Mouse (Mus musculus) liver, embryonic 16.5 days (tissue): Measurements from ENCODE around the gene Heatr6. TPM values are rescaled to one million over a fixed set of nuclear protein-coding genes. Genes with fewer than 3 reads are reported as not detected.

Experiments used
- ATAC-seq: fragments of 200-750 bp; cut with Nextera tagmentation; 2 replicates; pipeline ENCODE4 v1.8.0; 2017; ENCODE audit warnings: low read depth, mild to moderate bottlenecking, moderate number of reproducible peaks, moderate library complexity
- H3K27ac ChIP-seq: fragments of 300-500 bp; sonication (generic); 2 replicates; pipeline ENCODE4 v1.5.1; 2014; ENCODE audit warnings: mild to moderate bottlenecking, low read length
- H3K27me3 ChIP-seq: fragments of 300-500 bp; sonication (generic); 2 replicates; pipeline ENCODE4 v1.6.1; 2014; ENCODE audit warnings: low read depth, low read length, mixed read lengths; ENCODE audit not compliant: control insufficient read depth, insufficient read depth
- H3K36me3 ChIP-seq: fragments of 300-500 bp; sonication (generic); 2 replicates; pipeline ENCODE4 v1.6.1; 2014; ENCODE audit warnings: mild to moderate bottlenecking; ENCODE audit not compliant: control insufficient read depth, insufficient read depth
- H3K4me1 ChIP-seq: fragments of 300-500 bp; sonication (generic); 2 replicates; pipeline ENCODE4 v1.6.1; 2014; ENCODE audit warnings: low read depth, low read length, mixed read lengths; ENCODE audit not compliant: control insufficient read depth
- H3K4me2 ChIP-seq: fragments of 300-500 bp; sonication (generic); 2 replicates; pipeline ENCODE4 v1.6.1; 2014; ENCODE audit warnings: low read depth, low read length, mixed read lengths
- H3K4me3 ChIP-seq: fragments of 300-500 bp; sonication (generic); 2 replicates; pipeline ENCODE4 v1.5.1; 2014; ENCODE audit warnings: low read depth, mild to moderate bottlenecking, low read length
- H3K9ac ChIP-seq: fragments of 300-500 bp; sonication (generic); 2 replicates; pipeline ENCODE4 v1.6.1; 2014; ENCODE audit warnings: low read depth, low read length
- H3K9me3 ChIP-seq: fragments of 300-500 bp; sonication (generic); replicated peaks from 2 replicates; pipeline ENCODE4 v1.6.1; 2016; ENCODE audit warnings: low read length; ENCODE audit not compliant: control insufficient read depth
- WGBS: fragments of 180-500 bp; shearing (Covaris S2); extraction: QIAGEN DNeasy Blood & Tissue Kit; methylation state at CpG from one replicate; pipeline ENCODE4 v1.1.7; 2014; ENCODE audit not compliant: insufficient replicate concordance; 5-methylcytosine and 5-hydroxymethylcytosine counted together
- polyA plus RNA-seq: library from polyadenylated mRNA; unstranded; fragments of >200 nt; fragmentation: Nextera tagmentation; extraction: Ambion mirVana; gene quantifications from 2 replicates; pipeline ENCODE4 v1.2.1, GENCODE M21; 2015

The Heatr6 gene
- polyA plus RNA-seq, 1 experiment from 2014 or later = 7.2 TPM

DNA sequence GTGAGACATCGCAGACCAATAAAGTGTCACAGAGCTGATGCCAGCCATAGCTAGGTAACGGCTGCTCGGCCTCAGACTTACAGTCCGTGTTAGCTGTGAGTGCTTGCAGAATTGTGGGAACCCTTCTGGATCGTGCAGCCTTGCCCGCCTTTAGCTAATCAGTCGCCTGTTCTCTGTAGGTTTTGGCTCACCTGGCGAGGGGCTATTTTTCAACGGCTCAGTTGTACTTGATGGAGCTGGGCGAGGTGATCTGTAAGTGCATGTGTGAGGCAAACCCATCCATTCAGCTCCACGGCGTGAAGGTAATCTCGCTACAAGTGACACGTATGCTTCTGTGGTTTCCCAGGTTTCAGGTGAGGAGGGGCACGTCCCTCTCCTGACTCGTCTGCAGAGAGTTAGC lies 20.2 kb downstream of the Heatr6 start:
- ATAC-seq = no peak

DNA sequence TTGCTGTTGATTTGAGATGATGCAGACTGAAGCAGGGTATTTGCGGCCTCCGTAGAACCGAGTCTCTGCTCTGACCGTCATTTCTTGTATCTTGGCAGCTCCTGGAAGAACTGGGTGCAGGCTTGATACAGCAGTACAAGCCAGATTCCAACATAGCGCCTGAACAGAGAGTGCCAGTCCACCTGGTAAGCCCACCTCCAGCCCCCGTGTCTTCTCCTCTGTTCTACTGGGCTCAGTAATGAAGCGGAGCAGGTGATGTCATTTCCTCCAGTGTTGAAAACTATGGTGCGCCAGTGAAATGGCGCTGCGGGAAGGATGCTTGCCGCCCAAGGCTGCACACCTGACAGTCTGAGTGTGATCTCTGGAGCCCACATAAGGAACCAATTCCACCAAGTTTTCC lies 20.8 kb downstream of the Heatr6 start:
- no peak for ATAC-seq
- Histone ChIP-seq H3K36me3 (peaks cover 11% of the 10 kb centered on the region; the same call in 1 of the 2 replicates), H3K27ac (no peak overlapping the region), H3K4me1 (no peaks in the 10 kb centered on the region), H3K27me3 (no peaks in the 10 kb centered on the region), H3K9me3 (no peaks in the 10 kb centered on the region), H3K9ac (no peak overlapping the region), H3K4me3 (no peak overlapping the region), H3K4me2 (no peak overlapping the region)
- WGBS = 86% methylated on average over 11 of the region's 11 CpGs

More for the DNA sequence above, 20.2 kb downstream of the Heatr6 start:
- no peak overlapping the region for H3K4me2 ChIP-seq
- no peaks in the 10 kb centered on the region for H3K4me1 ChIP-seq
- H3K9ac ChIP-seq = no peak overlapping the region
- no peaks in the 10 kb centered on the region for H3K27me3 ChIP-seq
- no peaks in the 10 kb centered on the region for H3K9me3 ChIP-seq
- peaks cover 11% of the 10 kb centered on the region for H3K36me3 ChIP-seq
- WGBS = 80% methylated on average over 16 of the region's 16 CpGs
- no peak overlapping the region for H3K27ac ChIP-seq
- no peak overlapping the region for H3K4me3 ChIP-seq

DNA sequence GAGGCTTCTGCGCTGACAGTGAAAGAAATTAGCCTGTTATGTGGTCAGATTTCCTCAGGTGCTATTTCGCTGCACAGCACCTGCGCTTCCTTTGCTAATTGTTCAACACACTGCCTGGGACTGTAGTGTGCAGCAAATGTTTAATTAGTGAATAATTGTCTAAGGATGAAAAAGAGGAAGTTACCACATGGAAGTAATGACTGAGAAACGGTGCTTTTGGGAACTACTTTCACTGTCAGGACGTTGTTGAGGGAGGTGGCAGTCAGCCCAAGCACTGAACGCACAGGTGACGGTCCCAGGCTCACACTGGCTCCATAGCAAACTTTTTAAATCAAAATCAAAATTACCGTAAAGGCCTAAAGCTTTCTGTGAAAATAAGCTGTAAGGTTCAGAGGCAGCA lies 23.3 kb downstream of the Heatr6 start:
- Histone ChIP-seq H3K27me3 (no peaks in the 10 kb centered on the region), H3K4me1 (no peaks in the 10 kb centered on the region), H3K36me3 (peaks cover 29% of the 10 kb centered on the region), H3K4me2 (no peak overlapping the region), H3K9me3 (no peaks in the 10 kb centered on the region), H3K9ac (no peak overlapping the region), H3K4me3 (no peak overlapping the region), H3K27ac (no peak overlapping the region)
- no peak for ATAC-seq
- 67% methylated on average over 8 of the region's 8 CpGs for WGBS

DNA sequence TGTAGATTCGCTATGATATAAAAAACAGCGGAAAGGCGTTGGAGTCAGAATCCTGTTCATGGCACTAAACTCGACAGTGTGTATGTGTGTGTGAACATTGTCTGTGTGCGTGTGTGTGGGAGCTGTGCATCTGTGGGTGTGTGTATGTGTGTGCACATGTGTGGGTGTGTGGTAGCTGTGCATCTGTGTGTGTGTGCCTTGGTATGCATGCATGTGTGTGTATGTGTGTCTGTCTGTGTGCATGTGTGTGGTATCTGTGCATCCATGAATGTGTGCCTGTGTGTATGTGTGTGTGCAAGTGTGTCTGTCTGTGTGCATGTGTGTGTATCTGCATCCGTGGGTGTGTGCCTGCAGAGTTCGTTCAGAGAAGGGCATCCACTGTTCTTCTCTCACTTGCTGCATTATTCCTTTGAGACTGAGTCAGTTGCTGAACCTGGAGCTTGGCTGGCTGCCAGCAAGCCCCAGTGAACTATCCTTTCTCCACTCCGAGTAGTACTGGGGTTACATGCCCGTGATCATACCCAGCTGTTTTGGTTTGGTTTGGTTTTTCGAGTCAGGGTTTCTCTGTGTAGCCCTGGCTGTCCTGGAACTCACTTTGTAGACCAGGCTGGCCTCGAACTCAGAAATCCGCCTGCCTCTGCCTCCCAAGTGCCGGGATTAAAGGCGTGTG lies 30.6 kb downstream of the Heatr6 start:
- H3K27me3 ChIP-seq = no peaks in the 10 kb centered on the region
- no peak overlapping the region for H3K27ac ChIP-seq
- no peak overlapping the region for H3K4me2 ChIP-seq
- peaks cover 21% of the 10 kb centered on the region for H3K36me3 ChIP-seq
- H3K9ac ChIP-seq = no peak overlapping the region
- no peak overlapping the region for H3K4me3 ChIP-seq
- H3K4me1 ChIP-seq = no peaks in the 10 kb centered on the region; the same call in 1 of the 2 replicates
- WGBS = 76% methylated on average over 14 of the region's 14 CpGs
- no peaks in the 10 kb centered on the region for H3K9me3 ChIP-seq
- ATAC-seq = no peak

DNA sequence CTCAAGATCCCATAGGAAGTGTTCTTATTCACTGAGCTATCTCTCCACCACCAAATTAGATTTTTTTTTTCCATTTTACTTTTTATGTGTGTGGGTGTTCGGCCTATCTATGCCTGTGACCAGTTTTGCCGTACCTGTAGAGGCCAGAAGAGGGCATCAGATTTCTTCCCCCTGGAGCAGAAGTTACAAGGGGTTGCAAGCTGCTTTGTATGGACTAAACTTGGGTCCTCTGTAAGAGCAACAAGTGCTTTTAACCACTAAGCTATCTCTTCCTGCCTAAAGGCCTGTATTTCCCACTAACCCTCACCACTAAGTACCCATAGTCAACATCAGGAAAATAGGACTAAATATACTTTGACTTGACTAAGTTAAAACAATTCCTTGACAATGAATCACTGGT lies 31.2 kb downstream of the Heatr6 start:
- H3K27ac ChIP-seq = no peak overlapping the region
- no peak overlapping the region for H3K4me2 ChIP-seq
- 65% methylated on average over 2 of the region's 2 CpGs for WGBS
- H3K27me3 ChIP-seq = no peaks in the 10 kb centered on the region
- no peak overlapping the region for H3K4me3 ChIP-seq
- H3K9me3 ChIP-seq = no peaks in the 10 kb centered on the region
- H3K36me3 ChIP-seq = peaks cover 15% of the 10 kb centered on the region
- H3K9ac ChIP-seq = no peak overlapping the region
- no peak for ATAC-seq
- no peaks in the 10 kb centered on the region; the same call in 1 of the 2 replicates for H3K4me1 ChIP-seq

DNA sequence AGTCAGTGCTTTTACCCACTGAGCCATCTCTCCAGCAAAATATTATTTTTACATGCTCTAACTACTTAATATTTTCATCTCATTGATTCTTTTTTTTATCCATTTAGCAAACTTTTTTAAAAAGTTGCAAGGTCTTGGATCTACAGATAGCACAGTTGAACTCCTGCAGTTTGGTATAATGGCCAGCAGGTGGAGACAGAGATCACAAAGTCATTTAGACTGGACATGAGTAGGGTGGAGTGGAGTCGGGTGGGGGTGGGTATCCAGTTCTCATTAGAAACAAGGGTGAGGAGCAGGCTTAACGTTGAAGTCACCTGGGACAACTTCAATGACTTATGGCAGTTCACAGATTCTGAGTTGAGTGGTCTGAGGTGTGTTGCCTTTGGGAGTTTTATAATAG lies 31.9 kb downstream of the Heatr6 start:
- 10% methylated on average over 2 of the region's 2 CpGs for WGBS
- H3K9ac ChIP-seq = no peak overlapping the region
- no peaks in the 10 kb centered on the region for H3K9me3 ChIP-seq
- peaks cover 8% of the 10 kb centered on the region for H3K36me3 ChIP-seq
- ATAC-seq = no peak
- H3K4me1 ChIP-seq = no peaks in the 10 kb centered on the region; the same call in 1 of the 2 replicates
- no peaks in the 10 kb centered on the region for H3K27me3 ChIP-seq
- no peak overlapping the region for H3K4me3 ChIP-seq
- no peak overlapping the region for H3K4me2 ChIP-seq
- no peak overlapping the region for H3K27ac ChIP-seq

DNA sequence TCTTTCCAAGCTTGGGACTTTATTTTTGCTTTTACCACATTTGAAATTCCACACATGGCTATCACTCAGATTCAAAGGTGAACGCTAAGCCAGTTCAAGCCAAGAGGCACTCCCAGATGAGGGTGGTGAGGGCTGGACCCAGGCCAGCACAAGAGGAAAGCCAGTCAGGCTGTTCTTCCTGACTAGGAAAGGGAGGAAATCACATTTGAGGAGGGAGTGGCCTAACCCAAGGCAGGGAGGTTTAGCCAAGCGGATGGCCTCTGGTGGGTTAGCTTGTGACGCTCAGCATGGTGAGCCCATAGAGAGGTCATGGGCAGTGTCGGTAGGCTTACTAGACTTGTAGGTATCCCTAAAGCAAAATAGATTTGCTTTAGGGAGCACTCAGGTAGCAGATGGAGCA lies 33.3 kb downstream of the Heatr6 start:
- Histone ChIP-seq H3K4me1 (no peaks in the 10 kb centered on the region; the same call in 1 of the 2 replicates), H3K4me2 (no peak overlapping the region), H3K27me3 (no peaks in the 10 kb centered on the region), H3K36me3 (no peaks in the 10 kb centered on the region), H3K9me3 (no peaks in the 10 kb centered on the region), H3K27ac (no peak overlapping the region), H3K4me3 (no peak overlapping the region), H3K9ac (no peak overlapping the region)
- WGBS = 73% methylated on average over 4 of the region's 4 CpGs
- no peak; the same call in 1 of the 2 replicates for ATAC-seq

DNA sequence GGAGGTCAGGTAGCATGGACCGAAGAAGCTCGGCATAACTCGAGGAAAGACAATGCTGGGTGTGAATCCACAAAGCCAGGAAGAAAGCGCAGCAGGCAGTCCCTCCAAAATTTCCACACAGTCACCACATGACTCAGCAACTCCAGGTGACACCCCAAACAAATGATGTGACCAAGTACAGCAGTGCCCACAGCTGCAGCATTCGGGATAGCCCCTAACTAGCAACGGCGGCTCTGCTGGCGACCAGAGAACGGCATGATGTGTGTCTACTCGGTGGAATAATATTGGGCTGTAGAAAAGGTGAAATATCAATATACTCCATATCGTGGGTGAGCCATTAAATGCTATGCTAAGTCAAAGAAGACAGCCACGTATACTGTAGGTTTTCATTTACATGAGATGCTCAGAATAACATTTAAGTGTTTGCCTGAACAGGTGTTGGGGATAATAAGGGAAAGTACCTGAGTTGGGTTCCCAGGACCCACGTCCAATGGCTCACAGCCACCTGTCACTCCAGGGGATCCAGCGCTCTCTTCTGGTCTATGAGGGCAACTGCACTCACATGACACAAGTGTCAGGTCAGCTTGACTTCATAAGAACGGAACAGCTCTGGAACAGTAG lies 34.0 kb downstream of the Heatr6 start:
- 76% methylated on average over 15 of the region's 15 CpGs for WGBS
- H3K4me1 ChIP-seq = no peaks in the 10 kb centered on the region; the same call in 1 of the 2 replicates
- ATAC-seq = no peak
- no peak overlapping the region for H3K4me2 ChIP-seq
- no peaks in the 10 kb centered on the region for H3K36me3 ChIP-seq
- H3K4me3 ChIP-seq = no peak overlapping the region
- no peaks in the 10 kb centered on the region for H3K9me3 ChIP-seq
- H3K27ac ChIP-seq = no peak overlapping the region
- no peaks in the 10 kb centered on the region for H3K27me3 ChIP-seq
- no peak overlapping the region for H3K9ac ChIP-seq

DNA sequence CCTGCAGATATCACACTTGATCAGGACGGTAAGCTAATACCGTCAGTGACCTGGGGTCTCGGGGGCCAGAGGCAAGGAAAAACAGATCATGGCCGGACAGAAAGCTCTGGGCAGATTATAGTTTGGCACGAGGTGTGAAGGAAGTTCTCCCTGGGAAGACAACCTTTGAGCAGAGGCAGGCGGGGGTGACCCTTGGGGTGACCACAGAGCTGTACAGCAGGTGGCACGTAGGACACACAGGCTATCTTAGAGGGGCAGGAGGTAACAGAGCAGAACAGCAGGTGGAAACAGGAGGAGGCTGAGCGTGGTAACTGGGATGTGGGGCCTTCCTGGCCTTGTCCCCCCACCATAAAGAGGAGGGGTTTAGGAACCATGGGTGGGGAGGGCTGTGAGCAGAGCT lies 34.8 kb downstream of the Heatr6 start:
- Histone ChIP-seq H3K36me3 (no peaks in the 10 kb centered on the region), H3K27me3 (no peaks in the 10 kb centered on the region), H3K27ac (no peak overlapping the region), H3K9ac (no peak overlapping the region), H3K4me1 (no peaks in the 10 kb centered on the region; the same call in 1 of the 2 replicates), H3K4me2 (no peak overlapping the region), H3K4me3 (no peak overlapping the region), H3K9me3 (no peaks in the 10 kb centered on the region)
- 59% methylated on average over 8 of the region's 8 CpGs for WGBS
- ATAC-seq = no peak
